Mouse (Mus musculus) lung, postnatal 14 days (tissue): ENCODE data around the gene Gm10217.

ENCODE experiments used
- DNase-seq: peaks from one replicate; pipeline ENCODE4 v3.0.0; 2021

The Gm10217 gene

DNA sequence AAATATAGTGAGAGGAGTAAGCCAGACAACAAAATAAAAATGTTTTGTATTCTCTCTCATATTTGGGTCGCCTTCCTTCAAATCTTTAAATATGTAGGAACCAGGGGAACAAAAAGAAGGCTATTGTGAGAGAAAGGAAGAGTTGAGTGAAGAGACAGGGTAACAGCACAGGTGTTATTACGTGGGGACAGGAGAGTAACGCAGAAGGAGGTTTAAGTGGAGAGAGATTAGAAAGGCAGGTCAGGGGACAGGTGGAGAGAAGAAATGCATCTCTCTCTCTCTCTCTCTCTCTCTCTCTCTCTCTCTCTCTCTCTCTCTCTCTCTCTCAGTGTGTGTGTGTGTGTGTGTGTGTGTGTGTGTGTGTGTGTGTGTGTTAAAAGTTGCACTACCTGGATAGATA, at the start of gene Gm10217:
Gm10217 (plus strand) TSS at position 301 of the 400 bp plus-strand sequence.
- no peak for DNase-seq

GRCm38 (mm10) chr8:9824770-9825169, 39.3 kb upstream of the Gm10217 start:
- DNase-seq, result no peak

DNA sequence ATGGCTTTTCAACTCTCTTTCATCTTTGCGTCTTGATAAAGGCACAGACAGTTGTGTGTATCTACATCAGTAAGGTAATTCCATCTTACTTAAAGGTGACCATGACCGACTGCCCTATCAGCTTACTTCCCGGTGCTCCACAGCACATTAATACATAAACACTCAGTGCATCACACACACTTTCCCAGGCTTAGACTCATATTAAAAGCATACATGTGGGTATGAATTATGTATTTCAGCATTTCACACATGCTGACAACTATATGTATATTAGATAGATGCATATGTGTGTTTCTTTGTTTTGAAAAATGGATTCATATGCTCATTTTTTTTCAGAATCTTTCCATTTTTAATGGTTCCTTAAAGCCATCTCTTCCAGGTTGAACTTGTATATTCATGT, 23.8 kb upstream of the Gm10217 start:
- no peak for DNase-seq

DNA sequence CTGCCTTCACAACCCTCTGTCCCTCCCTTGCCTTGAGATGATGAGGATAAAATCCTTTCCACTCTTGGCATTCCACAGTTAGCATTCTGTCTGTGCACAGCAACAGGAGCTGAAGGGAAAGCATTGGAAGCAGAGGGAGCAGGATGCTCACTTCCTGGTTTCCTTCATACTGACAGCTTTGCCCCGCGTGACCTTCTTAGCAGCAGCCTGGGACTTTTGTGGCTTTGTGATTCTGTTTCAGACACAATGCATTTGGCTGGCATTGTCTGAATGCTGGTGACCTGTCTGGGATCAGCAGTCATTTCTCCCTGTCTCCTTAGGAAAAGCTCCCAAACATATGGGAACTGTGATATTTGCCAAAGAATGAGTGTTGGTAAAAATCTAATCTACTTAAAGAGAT, 4.8 kb upstream of the Gm10217 start:
- no peak for DNase-seq

DNA sequence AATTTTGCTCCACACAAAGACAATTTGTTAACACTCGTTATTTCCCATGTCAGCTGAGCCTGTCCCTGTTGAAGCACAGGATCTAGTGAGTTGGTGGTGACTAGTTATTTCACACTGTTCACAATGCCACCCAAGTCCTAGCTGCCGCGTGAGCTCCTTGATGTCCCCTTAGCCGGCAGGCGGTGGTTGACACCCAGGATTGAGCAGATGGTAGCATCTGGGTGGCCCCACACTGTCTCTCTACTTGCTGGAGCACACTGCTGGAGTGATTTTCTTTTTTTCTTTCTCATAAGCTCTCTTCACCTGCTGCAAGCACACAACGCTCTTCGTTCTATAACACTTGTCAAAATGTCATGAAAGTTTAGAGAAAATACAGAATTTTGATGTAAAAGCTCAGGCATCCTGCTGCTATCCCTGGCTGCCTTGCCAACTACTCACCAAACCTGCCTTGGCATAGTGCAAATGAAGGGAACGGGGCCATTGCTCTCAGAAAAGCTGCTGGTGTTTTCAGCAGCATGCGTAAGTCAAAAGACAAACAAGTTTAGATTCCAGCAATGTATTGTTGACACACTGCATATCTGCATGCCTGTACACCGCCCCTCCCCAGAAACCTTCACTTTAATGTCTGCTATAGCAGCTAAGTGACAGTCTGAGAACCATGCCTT, 3.4 kb upstream of the Gm10217 start:
- no peak for DNase-seq

DNA sequence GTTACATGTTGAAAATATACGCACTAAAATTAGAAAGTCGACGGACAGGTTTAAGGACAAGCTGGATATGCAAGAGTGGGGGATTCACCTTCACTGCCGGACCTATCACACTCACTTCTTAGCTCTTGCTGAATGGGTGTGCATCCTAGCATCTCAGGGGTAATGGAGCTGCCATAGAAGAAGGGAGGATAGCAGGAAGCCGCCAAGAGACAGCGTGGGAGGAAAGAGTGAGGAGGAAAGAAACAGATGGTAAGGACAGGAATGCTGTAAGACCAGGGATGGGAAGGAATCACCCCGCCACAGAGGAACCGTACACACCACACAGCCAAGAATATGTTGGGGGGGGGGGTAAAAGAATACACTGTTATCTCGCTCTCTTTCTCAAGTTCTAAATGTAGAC, 1.1 kb downstream of the Gm10217 start:
- no peak for DNase-seq

- DNase-seq, result no peak
Measured at GRCm38 (mm10) chr8:9868094-9868493, 4.0 kb downstream of the Gm10217 start.

- no peak for DNase-seq
Measured at GRCm38 (mm10) chr8:9876241-9876640, 12.2 kb downstream of the Gm10217 start.

DNA sequence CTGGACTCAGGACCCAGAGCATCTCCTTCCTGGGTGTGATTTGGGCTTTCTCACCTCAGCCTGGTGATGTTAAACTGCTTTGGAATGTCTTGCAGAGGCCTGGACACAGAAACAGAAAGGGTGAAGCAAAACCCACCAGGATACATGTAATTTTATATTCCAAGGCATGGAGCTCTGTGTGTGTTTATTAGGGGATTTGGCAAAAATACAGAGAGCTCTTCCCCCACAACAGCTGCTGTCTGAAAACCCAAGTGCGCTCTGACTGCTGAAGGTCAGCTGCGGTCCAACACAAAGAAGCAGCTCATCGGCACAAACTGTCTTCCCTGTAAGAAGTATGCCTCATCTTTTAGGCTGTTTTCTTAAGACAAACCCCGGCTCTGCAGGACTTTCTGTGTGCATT, 15.9 kb downstream of the Gm10217 start:
- no peak for DNase-seq

GRCm38 (mm10) chr8:9886714-9887113, 22.7 kb downstream of the Gm10217 start:
- DNase-seq, result no peak

DNA sequence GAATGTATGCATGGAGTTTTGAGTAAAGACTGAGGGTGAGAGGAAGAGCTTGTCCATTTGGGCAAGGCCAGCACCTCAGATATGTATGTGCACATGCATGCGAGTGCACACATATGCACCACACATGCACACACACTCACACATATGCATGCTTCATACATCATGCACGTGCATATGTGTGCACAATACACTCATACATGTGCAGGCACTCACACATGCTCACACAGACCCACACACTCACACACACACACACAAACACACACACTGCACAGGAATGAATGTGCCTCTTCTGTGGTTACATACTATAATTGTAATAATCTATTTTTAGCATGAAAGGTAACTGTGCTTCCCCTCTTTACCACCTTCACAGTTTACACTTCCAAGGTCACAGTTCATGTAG, 35.1 kb downstream of the Gm10217 start:
- no peak for DNase-seq

- no peak for DNase-seq
Measured at GRCm38 (mm10) chr8:9899673-9900072, 35.6 kb downstream of the Gm10217 start.
